Mouse (Mus musculus): ENCODE measurements at regions not wholly inside any gene's neighbourhood (a gene's known extent, or its start where the extent isn't known, plus 50 kb on each side); places are given as distances from the start of the nearest gene placed in this dataset.

GRCm38 (mm10) chr4:148352690-148353089 is 64.9 kb upstream of the Disp3 start:
- peak; percentile 58 for TF ChIP-seq CTCF (IDR thresholded peaks at IDR 0.05; ENCODE audit: low read depth)
- no peak for TF ChIP-seq EP300 (IDR thresholded peaks at IDR 0.05; ENCODE audit: low read depth)
